Mouse (Mus musculus): ENCODE data around the gene 2010111I01Rik.

- TF ChIP-seq POLR2A (IDR thresholded peaks at IDR 0.05; ENCODE audit: borderline replicate concordance, control insufficient read depth, low read depth, low read length) (no peak), CTCF (IDR thresholded peaks at IDR 0.05; ENCODE audit: control insufficient read depth, insufficient read depth, low read length) (no peak)
Observed at GRCm38 (mm10) chr13:63298931-63299330, 334.2 kb downstream of the 2010111I01Rik start.
